Mouse (Mus musculus): Measurements from ENCODE around the gene Nod2.

DNA sequence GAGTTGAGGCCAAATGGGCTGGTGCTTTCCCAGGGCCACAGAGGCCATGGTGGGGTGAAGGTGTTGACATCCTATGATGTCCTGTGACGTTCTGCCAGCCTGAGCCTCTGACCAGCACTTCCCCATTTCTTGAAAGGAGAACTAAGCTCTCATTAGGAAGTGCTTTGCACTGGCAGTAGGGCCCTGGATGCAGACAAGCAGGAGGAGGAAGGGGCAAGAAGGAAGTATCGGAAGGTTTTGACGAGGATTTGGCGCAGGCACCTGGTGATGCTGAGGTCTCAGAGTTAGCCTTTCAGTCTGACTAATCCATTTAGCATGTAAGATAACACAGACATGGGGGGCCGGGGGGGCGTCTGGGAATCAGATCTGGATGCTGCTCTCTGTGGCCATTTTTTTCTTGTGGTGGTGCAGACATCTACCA is 15.3 kb downstream of the Nod2 start:
- TF ChIP-seq ELF1 (IDR thresholded peaks at IDR 0.05; ENCODE audit: low read depth, low read length) = peak; percentile 70
- no peak for TF ChIP-seq CTCF (IDR thresholded peaks at IDR 0.05 in 2 of 3, conservative IDR thresholded peaks at IDR 0.05 in 1 of 3; ENCODE audit: control insufficient read depth in 1 of 3, insufficient read depth in 1 of 3, low read depth in 2 of 3, low read length in 3 of 3, poor library complexity in 1 of 3, severe bottlenecking in 1 of 3)
- TF ChIP-seq EP300 (IDR thresholded peaks at IDR 0.05; ENCODE audit: low read depth in 1 of 2, low read length in 2 of 2) = peak; percentile 50 to 51; a peak in 2 of 4 replicates
- no peak; a peak in 1 of 4 replicates for TF ChIP-seq POLR2A (IDR thresholded peaks at IDR 0.05; ENCODE audit: control insufficient read depth in 1 of 2, insufficient read depth in 1 of 2, low read depth in 1 of 2, low read length in 2 of 2, poor library complexity in 1 of 2)
- no peak for TF ChIP-seq MAX (IDR thresholded peaks at IDR 0.05; ENCODE audit: low read length)
- no peak for TF ChIP-seq ZC3H11A (IDR thresholded peaks at IDR 0.05; ENCODE audit: low read depth, low read length)
- TF ChIP-seq E2F4 (IDR thresholded peaks at IDR 0.05; ENCODE audit: borderline replicate concordance, low read depth, low read length) = no peak
- no peak for TF ChIP-seq UBTF (IDR thresholded peaks at IDR 0.05; ENCODE audit: borderline replicate concordance, insufficient read depth, low read depth, low read length)
- no peak for TF ChIP-seq MAFK (IDR thresholded peaks at IDR 0.05; ENCODE audit: borderline replicate concordance, low read depth, low read length)
- TF ChIP-seq USF1 (IDR thresholded peaks at IDR 0.05; ENCODE audit: low read depth, low read length) = no peak
- peak; percentile 42; the same call in 1 of the 2 replicates for TF ChIP-seq TCF12 (IDR thresholded peaks at IDR 0.05; ENCODE audit: low read depth, low read length)
- no peak for TF ChIP-seq GATA1 (IDR thresholded peaks at IDR 0.05; ENCODE audit: low read depth, low read length)
- peak; percentile 27; the same call in 1 of the 2 replicates for TF ChIP-seq BHLHE40 (IDR thresholded peaks at IDR 0.05; ENCODE audit: borderline replicate concordance, low read depth, low read length)
- TF ChIP-seq NELFE (IDR thresholded peaks at IDR 0.05; ENCODE audit: low read depth, low read length) = no peak; the same call in 1 of the 2 replicates
